Mouse (Mus musculus) intestine, embryonic 14.5 days (tissue): ENCODE data around the gene Snx30. TPM values are rescaled to one million over a fixed set of nuclear protein-coding genes. Genes with fewer than 3 reads are reported as not detected.

ENCODE experiments used
- ATAC-seq: fragments of 200-750 bp; cut with Nextera tagmentation; replicated peaks from 2 replicates; pipeline ENCODE4 v1.8.0; 2017; ENCODE audit warnings: low read depth, moderate number of reproducible peaks, moderate TSS enrichment, moderate library complexity; ENCODE audit not compliant: low FRiP score, low TSS enrichment
- DNase-seq: peaks from one replicate; pipeline ENCODE4 v3.0.0-alpha.2; 2018; ENCODE audit warnings: low spot score
- H3K27ac ChIP-seq: fragments of 300-500 bp; sonication (generic); 2 replicates; pipeline ENCODE4 v1.5.1; 2014; ENCODE audit warnings: low read depth, mild to moderate bottlenecking, control low read depth
- H3K27me3 ChIP-seq: fragments of 300-500 bp; sonication (generic); replicated peaks from 2 replicates; pipeline ENCODE4 v1.6.1; 2014; ENCODE audit warnings: low read length, control low read depth; ENCODE audit not compliant: control insufficient read depth, insufficient read depth
- H3K36me3 ChIP-seq: fragments of 300-500 bp; sonication (generic); 2 replicates; pipeline ENCODE4 v1.6.1; 2014; ENCODE audit warnings: low read length, control low read depth; ENCODE audit not compliant: control insufficient read depth, insufficient read depth
- H3K4me1 ChIP-seq: fragments of 300-500 bp; sonication (generic); replicated peaks from 2 replicates; pipeline ENCODE4 v1.6.1; 2014; ENCODE audit warnings: low read length, control low read depth, mixed read lengths; ENCODE audit not compliant: control insufficient read depth, insufficient read depth
- H3K4me2 ChIP-seq: fragments of 300-500 bp; sonication (generic); 2 replicates; pipeline ENCODE4 v1.6.1; 2014; ENCODE audit warnings: low read length
- H3K4me3 ChIP-seq: fragments of 300-500 bp; sonication (generic); 2 replicates; pipeline ENCODE4 v1.5.1; 2014; ENCODE audit warnings: low read depth, low read length, control low read depth, mixed read lengths
- H3K9ac ChIP-seq: fragments of 300-500 bp; sonication (generic); 2 replicates; pipeline ENCODE4 v1.6.1; 2014; ENCODE audit warnings: mild to moderate bottlenecking, low read length
- H3K9me3 ChIP-seq: fragments of 300-500 bp; sonication (generic); 2 replicates; pipeline ENCODE4 v1.6.1; 2016; ENCODE audit warnings: low read length, control low read depth; ENCODE audit not compliant: control insufficient read depth
- WGBS: fragments of 180-500 bp; shearing (Covaris S2); extraction: QIAGEN DNeasy Blood & Tissue Kit; methylation state at CpG from one replicate; pipeline ENCODE4 v1.1.7; 2014; 5-methylcytosine and 5-hydroxymethylcytosine counted together
- polyA plus RNA-seq: library from polyadenylated mRNA; unstranded; fragments of >200 nt; fragmentation: Nextera tagmentation; extraction: Ambion mirVana; gene quantifications from 2 replicates; pipeline ENCODE4 v1.2.1, GENCODE M21; 2014

Snx30 gene
- polyA plus RNA-seq, 1 experiment from 2014 or later, result 6.8 TPM

GRCm38 (mm10) chr4:59928347-59928746 is 122.7 kb downstream of the Snx30 start:
- H3K36me3 ChIP-seq, result no peaks in the 10 kb centered on the region
- whole genome bisulfite sequencing, result 23% methylated on average over 6 of the region's 6 CpGs
- no peak overlapping the region for H3K9ac ChIP-seq
- no peak for DNase-seq
- ATAC-seq, result 0 out of 2 replicates have a peak, but pooled peaks have one; percentile 45
- H3K4me2 ChIP-seq, result no peak overlapping the region
- H3K9me3 ChIP-seq, result no peaks in the 10 kb centered on the region
- no peak overlapping the region for H3K27ac ChIP-seq
- H3K27me3 ChIP-seq, result no peaks in the 10 kb centered on the region
- no peaks in the 10 kb centered on the region for H3K4me1 ChIP-seq
- H3K4me3 ChIP-seq, result no peak overlapping the region

GRCm38 (mm10) chr4:59932505-59933281 is 127.1 kb downstream of the Snx30 start:
- H3K9me3 ChIP-seq, result no peaks in the 10 kb centered on the region
- no peak overlapping the region for H3K9ac ChIP-seq
- ATAC-seq (peak; percentile 73), DNase-seq (peak; percentile 58)
- H3K27me3 ChIP-seq, result no peaks in the 10 kb centered on the region
- H3K4me3 ChIP-seq, result no peak overlapping the region
- H3K4me1 ChIP-seq, result no peaks in the 10 kb centered on the region
- H3K4me2 ChIP-seq, result no peak overlapping the region
- no peak overlapping the region for H3K27ac ChIP-seq
- 55% methylated on average over 6 of the region's 6 CpGs for WGBS
- no peaks in the 10 kb centered on the region for H3K36me3 ChIP-seq

DNA sequence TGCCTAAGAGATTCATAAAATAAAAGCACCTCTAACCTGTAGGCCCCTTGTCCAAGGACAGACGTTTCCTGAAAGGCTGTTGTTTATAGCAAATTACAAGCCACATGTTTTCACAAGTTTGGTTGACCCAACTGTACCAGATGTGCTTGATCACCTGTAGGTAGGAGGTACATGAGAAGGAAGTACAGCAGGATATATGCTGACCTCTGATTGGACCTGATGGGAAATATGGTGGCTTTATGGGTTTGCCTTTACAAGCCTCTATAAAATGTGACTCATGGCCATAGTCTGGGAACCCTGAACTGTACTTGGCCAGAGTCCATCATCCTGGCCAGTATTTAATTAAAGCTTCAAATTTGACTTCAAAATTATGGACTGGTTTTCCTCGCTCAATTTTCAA is 131.9 kb downstream of the Snx30 start:
- no peaks in the 10 kb centered on the region for H3K4me1 ChIP-seq
- no peak overlapping the region for H3K4me2 ChIP-seq
- ATAC-seq (no peak), DNase-seq (no peak)
- H3K4me3 ChIP-seq, result no peak overlapping the region
- H3K9ac ChIP-seq, result no peak overlapping the region
- 65% methylated on average over 2 of the region's 2 CpGs for WGBS
- H3K27ac ChIP-seq, result no peak overlapping the region
- H3K27me3 ChIP-seq, result no peaks in the 10 kb centered on the region
- no peaks in the 10 kb centered on the region for H3K36me3 ChIP-seq
- H3K9me3 ChIP-seq, result no peaks in the 10 kb centered on the region

Other genes with a start within 250 kb of the Snx30 start
- gene Hsdl2, start 224.3 kb upstream of the Snx30 start, polyA plus RNA-seq, result 15.8 and 17.5 TPM in 2 replicates
- 22.0 and 24.1 TPM in 2 replicates for gene E130308A19Rik, start 179.6 kb upstream of the Snx30 start, polyA plus RNA-seq
- gene Inip, start 4.3 kb upstream of the Snx30 start, polyA plus RNA-seq, result 55.1 and 56.1 TPM in 2 replicates
- gene Slc46a2, start 109.2 kb downstream of the Snx30 start, polyA plus RNA-seq, result 0.05 and 0.09 TPM in 2 replicates
- not detected in 2 replicates for gene Mup4, start 154.9 kb downstream of the Snx30 start, polyA plus RNA-seq
- gene Mup6, start 158.5 kb downstream of the Snx30 start, polyA plus RNA-seq, result not detected in 2 replicates